In the genomic region with DNA sequence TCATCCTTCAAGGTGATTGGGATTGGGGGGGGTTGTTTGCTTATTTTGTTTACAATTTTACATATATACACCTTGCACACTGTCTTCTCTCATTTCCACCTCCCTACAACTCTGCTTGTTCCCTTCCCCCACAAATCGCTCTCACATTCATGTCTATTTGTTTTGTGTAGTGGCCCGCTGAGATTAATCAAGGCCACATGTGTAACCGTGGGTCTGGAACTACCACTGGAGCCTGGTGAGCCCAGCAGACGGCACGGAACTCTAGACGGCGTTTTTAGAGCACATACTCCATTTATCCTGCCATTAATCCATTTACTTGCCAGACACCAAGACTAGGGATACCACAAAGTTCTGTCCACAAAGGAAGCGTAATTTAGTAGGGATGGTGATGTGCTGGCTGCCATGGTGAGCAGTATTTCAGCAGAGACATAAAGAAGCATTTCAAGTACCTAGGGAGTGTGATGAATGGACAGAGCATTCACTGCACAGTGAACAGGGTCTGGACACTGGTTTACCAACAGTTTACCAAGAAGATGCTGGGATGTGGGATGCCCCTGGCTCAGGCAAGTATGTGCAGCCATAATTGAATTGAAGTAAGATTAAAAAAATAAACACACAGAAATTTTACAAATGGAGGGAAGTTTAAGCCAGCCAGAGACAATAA, we compare ENCODE assay signal across 27 mouse cellular contexts.
DNase-seq lines count a peak whose midpoint lies in the region; ATAC-seq lines count a peak whose summit lies in the region.
"Had no signal": no experiment of that assay in that cellular context is flagged by ENCODE, and none has a peak within 500 bp of the region (broad histone marks: within the 10 kb centered on the region; RNA-seq: fewer than 3 reads in every experiment).

No protein-coding gene starts in this region.

- no peaks in the 10 kb centered on the region for H3K9me3 ChIP-seq in hindbrain, embryonic 10.5 days
- H3K9me3 ChIP-seq in hindbrain, embryonic 13.5 days: no peaks in the 10 kb centered on the region
- H3K9me3 ChIP-seq in embryonic facial prominence, embryonic 11.5 days (replicated peaks; ENCODE audit: control insufficient read depth, low read length): no peaks in the 10 kb centered on the region
- H3K9me3 ChIP-seq: embryonic facial prominence, embryonic 12.5 days; hindbrain, embryonic 15.5 days; kidney, embryonic 15.5 days; liver, embryonic 15.5 days; lung, embryonic 15.5 days; midbrain, embryonic 12.5 days had no signal

- no peak overlapping the region for H3K4me3 ChIP-seq in hindbrain, embryonic 10.5 days
- H3K4me3 ChIP-seq in hindbrain, embryonic 13.5 days: no peak overlapping the region
- H3K4me3 ChIP-seq in embryonic facial prominence, embryonic 11.5 days (ENCODE audit: low read depth, low read length): no peak overlapping the region
- H3K4me3 ChIP-seq: embryonic facial prominence, embryonic 12.5 days; hindbrain, embryonic 15.5 days; kidney, embryonic 15.5 days; layer of hippocampus, adult 2 months; liver, embryonic 15.5 days; lung, embryonic 15.5 days; midbrain, embryonic 12.5 days had no signal

- peak; percentile 39 for DNase-seq in hindbrain, embryonic 10.5 days (ENCODE audit: low spot score)
- DNase-seq in embryo, embryonic 10.5 days (ENCODE audit: low spot score): peak; percentile 59
- DNase-seq in embryonic facial prominence, embryonic 11.5 days (ENCODE audit: low spot score): peak; percentile 77
- DNase-seq in mesoderm, embryonic 11.5 days (ENCODE audit: low read depth, low spot score): peak; percentile 41
- DNase-seq in T-cell, adult 2 months (ENCODE audit: low spot score): no peak
- DNase-seq in lung, adult 18-20 months: no peak
- DNase-seq: adrenal gland, postnatal 10 days; cerebellum, adult 11 months; heart, postnatal 36 days; kidney, adult 18-20 months; kidney, postnatal 36 days; liver; right cerebral cortex, adult 18-20 months; spleen, adult 18-20 months; thymus, adult 18-20 months; thymus, postnatal 25 days had no signal

- H3K27me3 ChIP-seq in hindbrain, embryonic 10.5 days (ENCODE audit: insufficient read depth, poor library complexity, severe bottlenecking): no peaks in the 10 kb centered on the region
- no peaks in the 10 kb centered on the region for H3K27me3 ChIP-seq in hindbrain, embryonic 13.5 days
- H3K27me3 ChIP-seq in embryonic facial prominence, embryonic 11.5 days (ENCODE audit: control insufficient read depth, insufficient read depth, low read length): no peaks in the 10 kb centered on the region
- H3K27me3 ChIP-seq: embryonic facial prominence, embryonic 12.5 days; hindbrain, embryonic 15.5 days; kidney, embryonic 15.5 days; liver, embryonic 15.5 days; lung, embryonic 15.5 days; midbrain, embryonic 12.5 days had no signal

- H3K4me1 ChIP-seq in hindbrain, embryonic 10.5 days (replicated peaks): 0 out of 2 replicates have a peak, but pooled peaks cover 4% of the 10 kb centered on the region
- no peaks in the 10 kb centered on the region for H3K4me1 ChIP-seq in hindbrain, embryonic 13.5 days (replicated peaks)
- H3K4me1 ChIP-seq in embryonic facial prominence, embryonic 11.5 days (ENCODE audit: control insufficient read depth, insufficient read depth, low read length): no peaks in the 10 kb centered on the region
- H3K4me1 ChIP-seq: hindbrain, embryonic 15.5 days; kidney, embryonic 15.5 days; liver, embryonic 15.5 days; lung, embryonic 15.5 days; midbrain, embryonic 12.5 days had no signal

- no peak overlapping the region for H3K9ac ChIP-seq in hindbrain, embryonic 13.5 days
- H3K9ac ChIP-seq in embryonic facial prominence, embryonic 11.5 days (replicated peaks; ENCODE audit: low read length): no peak overlapping the region
- H3K9ac ChIP-seq: embryonic facial prominence, embryonic 12.5 days; hindbrain, embryonic 15.5 days; kidney, embryonic 15.5 days; liver, embryonic 15.5 days; lung, embryonic 15.5 days; midbrain, embryonic 12.5 days had no signal

- no peak for ATAC-seq in hindbrain, embryonic 13.5 days (ENCODE audit: low FRiP score)
- 0 out of 2 replicates have a peak, but pooled peaks have one; percentile 65 for ATAC-seq in embryonic facial prominence, embryonic 11.5 days (replicated peaks; ENCODE audit: insufficient number of reproducible peaks, low FRiP score, low TSS enrichment, low read depth)
- ATAC-seq: activated CD4-positive, CD25-positive, alpha-beta regulatory T cell, adult 4 months; CD4-positive, CD25-positive, alpha-beta regulatory T cell, adult 4 months; forebrain, embryonic 16.5 days had no signal

- H3K4me2 ChIP-seq in hindbrain, embryonic 13.5 days: no peak overlapping the region
- H3K4me2 ChIP-seq in embryonic facial prominence, embryonic 11.5 days (ENCODE audit: low read depth, low read length): no peak overlapping the region
- H3K4me2 ChIP-seq: embryonic facial prominence, embryonic 12.5 days; hindbrain, embryonic 15.5 days; kidney, embryonic 15.5 days; liver, embryonic 15.5 days; lung, embryonic 15.5 days; midbrain, embryonic 12.5 days had no signal

- H3K36me3 ChIP-seq in hindbrain, embryonic 10.5 days: peaks cover 9% of the 10 kb centered on the region; the same call in 1 of the 2 replicates
- no peaks in the 10 kb centered on the region for H3K36me3 ChIP-seq in hindbrain, embryonic 13.5 days
- H3K36me3 ChIP-seq in embryonic facial prominence, embryonic 11.5 days (replicated peaks; ENCODE audit: control insufficient read depth, insufficient read depth, low read depth, low read length): no peaks in the 10 kb centered on the region
- H3K36me3 ChIP-seq: embryonic facial prominence, embryonic 12.5 days; hindbrain, embryonic 15.5 days; kidney, embryonic 15.5 days; liver, embryonic 15.5 days; lung, embryonic 15.5 days; midbrain, embryonic 12.5 days had no signal

- 75% methylated on average over 8 of the region's 8 CpGs for WGBS in hindbrain, embryonic 10.5 days
- WGBS in hindbrain, embryonic 13.5 days: 76% methylated on average over 8 of the region's 8 CpGs
- 35% methylated on average over 8 of the region's 8 CpGs for WGBS in embryonic facial prominence, embryonic 11.5 days

- H3K27ac ChIP-seq in hindbrain, embryonic 10.5 days: no peak overlapping the region
- H3K27ac ChIP-seq in hindbrain, embryonic 13.5 days: no peak overlapping the region
- no peak overlapping the region for H3K27ac ChIP-seq in embryonic facial prominence, embryonic 11.5 days (replicated peaks; ENCODE audit: low read depth, low read length)
- H3K27ac ChIP-seq: embryonic facial prominence, embryonic 12.5 days; hindbrain, embryonic 15.5 days; kidney, embryonic 15.5 days; layer of hippocampus, adult 2 months; liver, embryonic 15.5 days; lung, embryonic 15.5 days; midbrain, embryonic 12.5 days had no signal

Comparison
In these comparisons a context has a peak if more than half of its experiments do, and no peak if none do; other contexts are left out.
1. DNase-seq: peak in hindbrain, embryonic 10.5 days (single experiment), embryo, embryonic 10.5 days (single experiment), embryonic facial prominence, embryonic 11.5 days (single experiment) and mesoderm, embryonic 11.5 days (single experiment); none in T-cell, adult 2 months (single experiment) and lung, adult 18-20 months (0 of 2).